Mouse (Mus musculus): ENCODE measurements around the gene Pik3c2b.

Pik3c2b gene

GRCm38 (mm10) chr1:133073327-133073856 is 27.9 kb downstream of the Pik3c2b start:
- no peak for DNase-seq (ENCODE audit: low spot score)

GRCm38 (mm10) chr1:133074541-133074940 is 29.1 kb downstream of the Pik3c2b start:
- DNase-seq (ENCODE audit: low spot score), result no peak

- DNase-seq (ENCODE audit: low spot score), result no peak
These were observed 30.4 kb downstream of the Pik3c2b start for GRCm38 (mm10) chr1:133075651-133076400.

- DNase-seq (ENCODE audit: low spot score), result no peak
These were observed 31.4 kb downstream of the Pik3c2b start for GRCm38 (mm10) chr1:133076681-133077514.

- no peak for DNase-seq (ENCODE audit: low spot score)
These were observed 32.3 kb downstream of the Pik3c2b start for GRCm38 (mm10) chr1:133077606-133078337.

GRCm38 (mm10) chr1:133078338-133078727 is 32.9 kb downstream of the Pik3c2b start:
- DNase-seq (ENCODE audit: low spot score), result no peak

GRCm38 (mm10) chr1:133079509-133079908 is 34.0 kb downstream of the Pik3c2b start:
- no peak for DNase-seq (ENCODE audit: low spot score)

GRCm38 (mm10) chr1:133080079-133080561 is 34.7 kb downstream of the Pik3c2b start:
- DNase-seq (ENCODE audit: low spot score), result no peak

- no peak for DNase-seq (ENCODE audit: low spot score)
These were observed 35.2 kb downstream of the Pik3c2b start for GRCm38 (mm10) chr1:133080717-133081116.

GRCm38 (mm10) chr1:133083003-133083546 is 37.6 kb downstream of the Pik3c2b start:
- DNase-seq (ENCODE audit: low spot score), result no peak

- no peak for DNase-seq (ENCODE audit: low spot score)
These were observed 38.6 kb downstream of the Pik3c2b start for GRCm38 (mm10) chr1:133083942-133084625.

GRCm38 (mm10) chr1:133084708-133085416 is 39.4 kb downstream of the Pik3c2b start:
- DNase-seq (ENCODE audit: low spot score), result no peak

- no peak for DNase-seq (ENCODE audit: low spot score)
These were observed 39.9 kb downstream of the Pik3c2b start for GRCm38 (mm10) chr1:133085417-133085742.

- DNase-seq (ENCODE audit: low spot score), result no peak
These were observed 41.3 kb downstream of the Pik3c2b start for GRCm38 (mm10) chr1:133086804-133087203.

GRCm38 (mm10) chr1:133087206-133087905 is 41.9 kb downstream of the Pik3c2b start:
- DNase-seq (ENCODE audit: low spot score), result no peak

GRCm38 (mm10) chr1:133088196-133088595 is 42.7 kb downstream of the Pik3c2b start:
- no peak for DNase-seq (ENCODE audit: low spot score)

GRCm38 (mm10) chr1:133089415-133089814 is 43.9 kb downstream of the Pik3c2b start:
- DNase-seq (ENCODE audit: low spot score), result no peak

- no peak for DNase-seq (ENCODE audit: low spot score)
These were observed 45.2 kb downstream of the Pik3c2b start for GRCm38 (mm10) chr1:133090641-133091040.

- no peak for DNase-seq (ENCODE audit: low spot score)
These were observed 46.0 kb downstream of the Pik3c2b start for GRCm38 (mm10) chr1:133091483-133091882.

- DNase-seq (ENCODE audit: low spot score), result no peak
These were observed 48.3 kb downstream of the Pik3c2b start for GRCm38 (mm10) chr1:133093719-133094118.
